Mouse (Mus musculus): Measurements from ENCODE around the gene Ubxn7. TPM values are rescaled to one million over a fixed set of nuclear protein-coding genes. Genes with fewer than 3 reads are reported as not detected.
A peak's percentile ranks its signal among the peaks of the same experiment; 100 is the strongest.
"Not testable (repeated sequence)": the region's sequence is repeated elsewhere in the genome, so short reads cannot be mapped to it uniquely, and the experiment has no call there.

The Ubxn7 gene
- 21.1 and 22.3 TPM in 2 replicates for polyA plus RNA-seq (2016; fragmentation: Nextera tagmentation; extraction: Ambion mirVana)

- peak within 1 kb of the TSS; percentile 99 for H3K27ac ChIP-seq
- H3K4me3 ChIP-seq = peak within 1 kb of the TSS; percentile 98
- peak; percentile 98 for DNase-seq (ENCODE audit: low spot score)
- under 1% methylated on average over 46 of the region's 52 CpGs for WGBS
- no peaks in the 10 kb centered on the region for H3K27me3 ChIP-seq (ENCODE audit: insufficient read depth, poor library complexity, severe bottlenecking)
- no peaks in the 10 kb centered on the region for H3K9me3 ChIP-seq
- no peaks in the 10 kb centered on the region for H3K36me3 ChIP-seq
- peaks cover 29% of the 10 kb centered on the region for H3K4me1 ChIP-seq
Measured at GRCm38 (mm10) chr16:32332040-32332555, at the start of gene Ubxn7. Ubxn7 (plus strand) TSS chr16:32332257.

GRCm38 (mm10) chr16:32282608-32283007 lies 49.4 kb upstream of the Ubxn7 start:
- Histone ChIP-seq H3K9me3 (peaks cover 7% of the 10 kb centered on the region; the same call in 1 of the 2 replicates), H3K4me3 (no peak overlapping the region), H3K4me1 (no peaks in the 10 kb centered on the region), H3K36me3 (peaks cover 71% of the 10 kb centered on the region), H3K27ac (no peak overlapping the region), H3K27me3 (ENCODE audit: insufficient read depth, poor library complexity, severe bottlenecking) (no peaks in the 10 kb centered on the region)
- DNase-seq (ENCODE audit: low spot score) = no peak

- no peaks in the 10 kb centered on the region for H3K4me1 ChIP-seq
- H3K27ac ChIP-seq = no peak overlapping the region
- DNase-seq (ENCODE audit: low spot score) = no peak
- whole genome bisulfite sequencing = 91% methylated on average over 4 of the region's 4 CpGs
- H3K36me3 ChIP-seq = peaks cover 61% of the 10 kb centered on the region
- no peaks in the 10 kb centered on the region for H3K9me3 ChIP-seq
- no peaks in the 10 kb centered on the region for H3K27me3 ChIP-seq (ENCODE audit: insufficient read depth, poor library complexity, severe bottlenecking)
- H3K4me3 ChIP-seq = no peak overlapping the region
Measured at GRCm38 (mm10) chr16:32291821-32292220, 40.2 kb upstream of the Ubxn7 start.

GRCm38 (mm10) chr16:32299617-32300016 lies 32.4 kb upstream of the Ubxn7 start:
- not testable (repeated sequence) for H3K4me3 ChIP-seq; H3K27me3 ChIP-seq (ENCODE audit: insufficient read depth, poor library complexity, severe bottlenecking); DNase-seq (ENCODE audit: low spot score); H3K4me1 ChIP-seq; H3K9me3 ChIP-seq; H3K27ac ChIP-seq
- 92% methylated on average over 4 of the region's 4 CpGs for WGBS
- H3K36me3 ChIP-seq = peaks cover 55% of the 10 kb centered on the region

GRCm38 (mm10) chr16:32303046-32303445 lies 29.0 kb upstream of the Ubxn7 start:
- H3K27me3 ChIP-seq (ENCODE audit: insufficient read depth, poor library complexity, severe bottlenecking) = no peaks in the 10 kb centered on the region
- no peak for DNase-seq (ENCODE audit: low spot score)
- no peaks in the 10 kb centered on the region for H3K9me3 ChIP-seq
- H3K36me3 ChIP-seq = peaks cover 31% of the 10 kb centered on the region
- no peaks in the 10 kb centered on the region for H3K4me1 ChIP-seq
- WGBS = 52% methylated on average over 1 of the region's 1 CpGs
- no peak overlapping the region for H3K27ac ChIP-seq
- no peak overlapping the region for H3K4me3 ChIP-seq

GRCm38 (mm10) chr16:32303886-32304285 lies 28.2 kb upstream of the Ubxn7 start:
- no peaks in the 10 kb centered on the region for H3K4me1 ChIP-seq
- no peak overlapping the region for H3K27ac ChIP-seq
- H3K9me3 ChIP-seq = no peaks in the 10 kb centered on the region
- peaks cover 22% of the 10 kb centered on the region for H3K36me3 ChIP-seq
- no peak overlapping the region for H3K4me3 ChIP-seq
- DNase-seq (ENCODE audit: low spot score) = no peak
- no peaks in the 10 kb centered on the region for H3K27me3 ChIP-seq (ENCODE audit: insufficient read depth, poor library complexity, severe bottlenecking)
- WGBS = 81% methylated on average over 7 of the region's 7 CpGs

- 80% methylated on average over 4 of the region's 4 CpGs for WGBS
- Histone ChIP-seq H3K36me3 (no peaks in the 10 kb centered on the region), H3K4me3 (no peak overlapping the region), H3K4me1 (peaks cover 3% of the 10 kb centered on the region; the same call in 1 of the 2 replicates), H3K27ac (no peak overlapping the region), H3K27me3 (ENCODE audit: insufficient read depth, poor library complexity, severe bottlenecking) (no peaks in the 10 kb centered on the region), H3K9me3 (no peaks in the 10 kb centered on the region)
- DNase-seq (ENCODE audit: low spot score) = no peak
Measured at GRCm38 (mm10) chr16:32311970-32312369, 20.1 kb upstream of the Ubxn7 start.

GRCm38 (mm10) chr16:32312386-32312785 lies 19.7 kb upstream of the Ubxn7 start:
- Histone ChIP-seq H3K27ac (no peak overlapping the region), H3K4me3 (no peak overlapping the region), H3K9me3 (no peaks in the 10 kb centered on the region), H3K36me3 (no peaks in the 10 kb centered on the region), H3K27me3 (ENCODE audit: insufficient read depth, poor library complexity, severe bottlenecking) (no peaks in the 10 kb centered on the region), H3K4me1 (peaks cover 3% of the 10 kb centered on the region; the same call in 1 of the 2 replicates)
- 60% methylated on average over 5 of the region's 5 CpGs for WGBS
- DNase-seq (ENCODE audit: low spot score) = no peak

GRCm38 (mm10) chr16:32312859-32313258 lies 19.2 kb upstream of the Ubxn7 start:
- 67% methylated on average over 4 of the region's 4 CpGs for WGBS
- Histone ChIP-seq H3K36me3 (no peaks in the 10 kb centered on the region), H3K27me3 (ENCODE audit: insufficient read depth, poor library complexity, severe bottlenecking) (no peaks in the 10 kb centered on the region), H3K4me1 (peaks cover 3% of the 10 kb centered on the region; the same call in 1 of the 2 replicates), H3K4me3 (no peak overlapping the region), H3K9me3 (no peaks in the 10 kb centered on the region), H3K27ac (no peak overlapping the region)
- no peak for DNase-seq (ENCODE audit: low spot score)

GRCm38 (mm10) chr16:32316601-32317000 lies 15.5 kb upstream of the Ubxn7 start:
- no peak overlapping the region for H3K4me3 ChIP-seq
- DNase-seq (ENCODE audit: low spot score) = no peak
- no peaks in the 10 kb centered on the region for H3K27me3 ChIP-seq (ENCODE audit: insufficient read depth, poor library complexity, severe bottlenecking)
- no peaks in the 10 kb centered on the region for H3K36me3 ChIP-seq
- 67% methylated on average over 2 of the region's 2 CpGs for WGBS
- 0 out of 2 replicates have a peak overlapping the region, but pooled peaks have one; percentile 7 for H3K27ac ChIP-seq
- H3K4me1 ChIP-seq = peaks cover 3% of the 10 kb centered on the region; the same call in 1 of the 2 replicates
- H3K9me3 ChIP-seq = no peaks in the 10 kb centered on the region

GRCm38 (mm10) chr16:32323953-32324352 lies 8.1 kb upstream of the Ubxn7 start:
- Histone ChIP-seq H3K4me3 (no peak overlapping the region), H3K27ac (no peak overlapping the region), H3K27me3 (ENCODE audit: insufficient read depth, poor library complexity, severe bottlenecking) (no peaks in the 10 kb centered on the region), H3K9me3 (no peaks in the 10 kb centered on the region), H3K4me1 (peaks cover 7% of the 10 kb centered on the region), H3K36me3 (no peaks in the 10 kb centered on the region)
- WGBS = 26% methylated on average over 7 of the region's 7 CpGs
- DNase-seq (ENCODE audit: low spot score) = no peak

GRCm38 (mm10) chr16:32330876-32331670 lies 984 bp upstream of the Ubxn7 start:
- Histone ChIP-seq H3K27ac (peak overlapping the region; percentile 99), H3K9me3 (no peaks in the 10 kb centered on the region), H3K36me3 (no peaks in the 10 kb centered on the region), H3K4me3 (peak overlapping the region; percentile 98), H3K27me3 (ENCODE audit: insufficient read depth, poor library complexity, severe bottlenecking) (no peaks in the 10 kb centered on the region), H3K4me1 (peaks cover 19% of the 10 kb centered on the region)
- WGBS = 53% methylated on average over 9 of the region's 9 CpGs
- no peak for DNase-seq (ENCODE audit: low spot score)
